Mouse (Mus musculus): ENCODE data around the gene Atp9a. TPM values are rescaled to one million over a fixed set of nuclear protein-coding genes. Genes with fewer than 3 reads are reported as not detected.

Atp9a gene
- polyA plus RNA-seq, 2 experiments, result 1.3 to 2.3 TPM

DNA sequence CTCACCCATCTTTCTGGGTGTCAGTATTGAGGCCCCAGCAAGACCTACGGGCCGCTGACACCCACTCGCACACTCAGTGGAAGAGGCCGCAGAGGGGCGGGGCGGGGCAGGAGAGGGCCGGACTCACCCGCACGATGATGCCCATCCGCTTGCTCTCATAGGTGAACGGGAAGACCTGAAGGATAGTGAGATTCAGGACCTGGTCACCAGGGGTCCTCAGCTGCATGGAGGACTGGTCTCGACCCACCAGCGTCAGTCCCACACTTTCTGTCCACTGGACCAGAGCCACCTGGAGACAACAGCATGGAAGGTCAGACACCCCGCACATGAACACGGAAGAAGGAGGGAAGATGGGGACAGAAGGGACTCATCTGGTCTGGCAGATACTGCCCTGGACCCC is 80.4 kb downstream of the Atp9a start:
- Histone ChIP-seq H3K4me1 (replicated peaks; ENCODE audit: control insufficient read depth in 2 of 2, insufficient read depth in 2 of 2, low read length in 1 of 2) (no peaks in the 10 kb centered on the region; a peak in 2 of 4 replicates), H3K4me2 (ENCODE audit: low read depth) (no peak overlapping the region), H3K27me3 (ENCODE audit: control insufficient read depth, insufficient read depth, low read length) (no peaks in the 10 kb centered on the region), H3K4me3 (ENCODE audit: insufficient read depth in 1 of 2, low read depth in 2 of 2, low read length in 2 of 2) (no peak overlapping the region), H3K27ac (no peak overlapping the region), H3K36me3 (replicated peaks; ENCODE audit: control insufficient read depth, insufficient read depth, low read depth) (no peaks in the 10 kb centered on the region), H3K9ac (replicated peaks) (no peak overlapping the region), H3K9me3 (ENCODE audit: control insufficient read depth, low read length) (no peaks in the 10 kb centered on the region)
- 60% methylated on average over 15 of the region's 15 CpGs for WGBS (ENCODE audit: insufficient replicate concordance)
- no peak for TF ChIP-seq EP300 (IDR thresholded peaks at IDR 0.05; ENCODE audit: low read depth)
- peak; percentile 18; the same call in 1 of the 2 replicates for TF ChIP-seq CTCF (IDR thresholded peaks at IDR 0.05; ENCODE audit: low read depth)
- DNase-seq (ENCODE audit: low read depth in 3 of 3, low spot score in 3 of 3), result no peak
- no peak for ATAC-seq (ENCODE audit: insufficient read depth)

DNA sequence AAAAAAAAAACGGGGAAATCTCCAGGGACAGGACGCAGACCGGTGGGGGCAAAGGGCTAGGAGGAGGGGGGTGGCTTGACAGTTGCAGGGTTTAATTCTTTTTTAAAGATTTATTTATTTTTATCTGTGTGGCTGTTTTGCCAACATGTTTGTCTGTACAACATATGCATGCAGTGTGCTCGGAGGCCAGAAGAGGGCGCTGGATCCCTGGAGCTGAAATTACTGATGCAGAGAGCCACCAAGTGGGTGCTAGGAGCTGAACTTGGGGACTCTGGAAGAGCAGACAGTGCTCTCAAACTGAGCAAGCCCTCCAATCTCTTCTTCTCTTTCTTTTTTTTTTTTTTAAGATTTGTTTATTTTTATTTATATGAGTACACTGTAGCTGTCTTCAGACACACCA is 81.9 kb downstream of the Atp9a start:
- Histone ChIP-seq H3K4me3 (ENCODE audit: insufficient read depth in 1 of 2, low read depth in 2 of 2, low read length in 2 of 2) (no peak overlapping the region), H3K27ac (no peak overlapping the region), H3K4me2 (ENCODE audit: low read depth) (no peak overlapping the region), H3K27me3 (ENCODE audit: control insufficient read depth, insufficient read depth, low read length) (no peaks in the 10 kb centered on the region), H3K36me3 (replicated peaks; ENCODE audit: control insufficient read depth, insufficient read depth, low read depth) (no peaks in the 10 kb centered on the region), H3K9ac (replicated peaks) (no peak overlapping the region), H3K4me1 (replicated peaks; ENCODE audit: control insufficient read depth in 2 of 2, insufficient read depth in 2 of 2, low read length in 1 of 2) (no peaks in the 10 kb centered on the region), H3K9me3 (ENCODE audit: control insufficient read depth, low read length) (no peaks in the 10 kb centered on the region)
- WGBS (ENCODE audit: insufficient replicate concordance), result 32% methylated on average over 5 of the region's 5 CpGs
- TF ChIP-seq EP300 (IDR thresholded peaks at IDR 0.05; ENCODE audit: low read depth), result no peak
- TF ChIP-seq CTCF (IDR thresholded peaks at IDR 0.05; ENCODE audit: low read depth), result peak; percentile 69
- ATAC-seq (ENCODE audit: insufficient read depth) (no peak), DNase-seq (ENCODE audit: low read depth in 3 of 3, low spot score in 3 of 3) (no peak)

DNA sequence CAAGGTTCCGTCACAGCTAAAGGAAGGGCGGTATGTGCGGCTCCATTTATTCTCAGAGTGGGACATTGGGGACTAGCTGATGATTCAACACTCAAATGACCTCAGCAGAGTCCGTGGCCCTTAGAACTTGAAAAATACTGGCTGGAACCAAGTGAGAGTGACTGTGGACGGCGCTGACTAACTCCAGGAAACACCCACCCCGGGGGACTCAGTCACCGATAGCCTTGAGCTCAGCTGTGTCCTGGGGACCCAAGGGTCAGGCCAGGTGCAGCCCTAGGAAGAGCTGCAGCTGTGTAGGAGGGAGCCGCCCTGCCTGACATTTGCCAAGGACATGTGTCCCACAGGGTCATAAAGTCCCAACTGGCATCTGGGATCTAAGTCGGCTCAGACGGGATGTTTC is 83.7 kb downstream of the Atp9a start:
- no peak overlapping the region for H3K9ac ChIP-seq (replicated peaks)
- no peaks in the 10 kb centered on the region for H3K9me3 ChIP-seq (ENCODE audit: control insufficient read depth, low read length)
- TF ChIP-seq CTCF (IDR thresholded peaks at IDR 0.05; ENCODE audit: low read depth) (no peak), EP300 (IDR thresholded peaks at IDR 0.05; ENCODE audit: low read depth) (no peak)
- H3K4me1 ChIP-seq (replicated peaks; ENCODE audit: control insufficient read depth in 2 of 2, insufficient read depth in 2 of 2, low read length in 1 of 2), result no peaks in the 10 kb centered on the region; a peak in 1 of 4 replicates
- ATAC-seq (ENCODE audit: insufficient read depth), result no peak
- H3K4me3 ChIP-seq (ENCODE audit: insufficient read depth in 1 of 2, low read depth in 2 of 2, low read length in 2 of 2), result no peak overlapping the region
- H3K36me3 ChIP-seq (replicated peaks; ENCODE audit: control insufficient read depth, insufficient read depth, low read depth), result no peaks in the 10 kb centered on the region
- DNase-seq (ENCODE audit: low read depth in 3 of 3, low spot score in 3 of 3), result no peak
- no peak overlapping the region for H3K27ac ChIP-seq
- 66% methylated on average over 11 of the region's 11 CpGs for WGBS (ENCODE audit: insufficient replicate concordance)
- H3K4me2 ChIP-seq (ENCODE audit: low read depth), result no peak overlapping the region
- H3K27me3 ChIP-seq (ENCODE audit: control insufficient read depth, insufficient read depth, low read length), result no peaks in the 10 kb centered on the region

DNA sequence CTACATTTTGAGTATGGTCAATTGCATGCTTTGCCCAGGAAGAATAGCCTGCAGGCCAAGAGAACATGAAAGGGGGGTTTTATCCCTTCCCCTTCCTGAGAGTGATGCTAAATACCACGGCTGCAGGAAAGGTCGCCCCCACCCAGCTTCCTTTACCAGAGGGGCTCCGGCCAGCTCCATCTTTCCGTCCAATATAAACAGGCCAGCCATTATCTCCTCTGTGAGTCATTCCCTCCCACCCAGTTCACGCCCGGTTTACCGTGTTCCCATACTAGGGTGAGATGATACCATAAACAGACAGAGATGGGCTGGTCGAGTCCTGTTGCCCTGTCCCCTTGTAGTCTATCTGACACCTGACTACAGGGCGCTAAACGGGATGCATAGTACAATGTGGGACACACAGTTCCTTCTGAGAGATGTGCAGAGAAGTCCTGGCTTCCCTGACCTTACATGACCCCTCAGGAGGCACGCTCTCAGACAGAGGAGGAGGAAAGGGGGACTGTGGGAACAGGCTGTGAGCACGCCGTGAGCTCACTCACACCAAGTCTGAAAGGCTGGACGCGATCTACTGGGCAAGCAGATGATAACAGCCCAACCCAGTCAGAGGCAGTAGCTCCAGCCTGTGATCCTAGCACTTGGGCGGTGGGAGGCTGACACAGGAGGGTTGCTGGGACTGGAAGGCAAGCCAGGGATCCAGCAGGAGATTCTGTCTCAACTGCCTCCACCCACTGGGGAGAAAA is 85.5 kb downstream of the Atp9a start:
- H3K9me3 ChIP-seq (ENCODE audit: control insufficient read depth, low read length), result no peaks in the 10 kb centered on the region
- H3K36me3 ChIP-seq (replicated peaks; ENCODE audit: control insufficient read depth, insufficient read depth, low read depth), result no peaks in the 10 kb centered on the region
- 41% methylated on average over 16 of the region's 16 CpGs for WGBS (ENCODE audit: insufficient replicate concordance)
- no peak overlapping the region for H3K27ac ChIP-seq
- no peaks in the 10 kb centered on the region for H3K27me3 ChIP-seq (ENCODE audit: control insufficient read depth, insufficient read depth, low read length)
- no peak for ATAC-seq (ENCODE audit: insufficient read depth)
- no peak overlapping the region for H3K9ac ChIP-seq (replicated peaks)
- TF ChIP-seq CTCF (IDR thresholded peaks at IDR 0.05; ENCODE audit: low read depth) (no peak), EP300 (IDR thresholded peaks at IDR 0.05; ENCODE audit: low read depth) (no peak)
- no peak overlapping the region for H3K4me2 ChIP-seq (ENCODE audit: low read depth)
- H3K4me1 ChIP-seq (replicated peaks; ENCODE audit: control insufficient read depth in 2 of 2, insufficient read depth in 2 of 2, low read length in 1 of 2), result no peaks in the 10 kb centered on the region; a peak in 1 of 4 replicates
- no peak overlapping the region for H3K4me3 ChIP-seq (ENCODE audit: insufficient read depth in 1 of 2, low read depth in 2 of 2, low read length in 2 of 2)
- no peak for DNase-seq (ENCODE audit: low read depth in 3 of 3, low spot score in 3 of 3)

DNA sequence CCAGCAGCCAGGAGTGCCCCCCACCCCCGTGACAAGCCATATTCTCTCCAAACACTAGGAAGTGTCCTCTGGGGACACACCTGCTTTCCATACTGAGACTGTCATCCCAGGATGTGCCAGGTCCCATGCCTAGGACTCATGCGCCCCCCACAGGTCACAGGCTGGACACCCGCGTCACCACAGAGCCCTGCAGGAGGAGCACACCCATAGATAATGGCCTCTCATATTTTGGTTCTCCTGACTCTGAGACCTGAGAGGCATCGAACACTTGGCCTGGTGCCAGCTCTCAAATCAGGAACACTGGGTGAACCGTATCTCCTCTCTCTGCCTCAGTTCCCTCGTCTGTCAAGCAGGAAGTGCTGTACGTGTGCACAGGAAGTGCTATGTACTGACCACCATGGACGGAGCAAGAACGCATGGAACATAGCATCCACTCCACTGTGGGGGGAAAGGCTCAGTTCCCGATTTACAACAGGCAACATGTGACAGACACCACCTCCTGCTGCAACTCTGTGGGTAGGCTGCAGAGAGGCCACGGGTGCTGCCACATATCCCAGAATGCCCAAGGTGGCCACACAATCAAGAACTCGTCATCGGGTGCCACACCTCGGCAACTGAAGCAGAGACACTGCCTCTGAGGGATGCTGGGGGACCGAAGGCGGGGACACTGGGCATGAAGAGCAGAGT is 87.1 kb downstream of the Atp9a start:
- Histone ChIP-seq H3K9ac (replicated peaks) (no peak overlapping the region), H3K4me3 (ENCODE audit: insufficient read depth in 1 of 2, low read depth in 2 of 2, low read length in 2 of 2) (no peak overlapping the region), H3K4me1 (replicated peaks; ENCODE audit: control insufficient read depth in 2 of 2, insufficient read depth in 2 of 2, low read length in 1 of 2) (no peaks in the 10 kb centered on the region; a peak in 1 of 4 replicates), H3K27me3 (ENCODE audit: control insufficient read depth, insufficient read depth, low read length) (no peaks in the 10 kb centered on the region), H3K27ac (no peak overlapping the region), H3K4me2 (ENCODE audit: low read depth) (no peak overlapping the region), H3K36me3 (replicated peaks; ENCODE audit: control insufficient read depth, insufficient read depth, low read depth) (no peaks in the 10 kb centered on the region), H3K9me3 (ENCODE audit: control insufficient read depth, low read length) (no peaks in the 10 kb centered on the region)
- 44% methylated on average over 17 of the region's 17 CpGs for WGBS (ENCODE audit: insufficient replicate concordance)
- ATAC-seq (ENCODE audit: insufficient read depth), result no peak
- TF ChIP-seq EP300 (IDR thresholded peaks at IDR 0.05; ENCODE audit: low read depth) (no peak), CTCF (IDR thresholded peaks at IDR 0.05; ENCODE audit: low read depth) (peak; percentile 52; the same call in 1 of the 2 replicates)
- DNase-seq (ENCODE audit: low read depth in 3 of 3, low spot score in 3 of 3), result no peak

Measured in liver, embryonic 14.5 days (tissue).